Mouse (Mus musculus) CH12.LX (cell line): ENCODE data around the gene Tnni1.

Experiments used
- CTCF ChIP-seq, 2 experiments: IDR thresholded peaks in 1 of 2; conservative IDR thresholded peaks in 1 of 2; 2 replicates each; pipeline ENCODE4 v1.5.1; 2011 to 2012; ENCODE audit warnings: low read depth in 2 of 2, low read length in 2 of 2, improper control_type of control experiment in 1 of 2, inconsistent platforms in 1 of 2, mild to moderate bottlenecking in 1 of 2, moderate library complexity in 1 of 2
- ETS1 ChIP-seq: conservative IDR thresholded peaks from 2 replicates; pipeline ENCODE4 v1.6.1; 2012; ENCODE audit warnings: low read depth, mild to moderate bottlenecking, inconsistent platforms, low read length, improper control_type of control experiment, moderate library complexity
- HCFC1 ChIP-seq: IDR thresholded peaks from 2 replicates; pipeline ENCODE4 v1.6.1; 2012; ENCODE audit warnings: low read depth, mild to moderate bottlenecking, inconsistent platforms, low read length, improper control_type of control experiment
- POLR2A ChIP-seq: IDR thresholded peaks from 2 replicates; pipeline ENCODE4 v1.6.1; 2011; ENCODE audit warnings: low read depth, mild to moderate bottlenecking, improper control_type of control experiment, low read length

- TF ChIP-seq HCFC1 (no peak), POLR2A (no peak), CTCF (conservative IDR thresholded peaks at IDR 0.05 in 1 of 2, IDR thresholded peaks at IDR 0.05 in 1 of 2; ENCODE audit: low read depth in 2 of 2, low read length in 2 of 2) (no peak), ETS1 (no peak)
Observed at GRCm38 (mm10) chr1:135856070-135856469, 76.8 kb downstream of the Tnni1 start.
